Mouse (Mus musculus): Measurements from ENCODE around the gene Hc. TPM values are rescaled to one million over a fixed set of nuclear protein-coding genes. Genes with fewer than 3 reads are reported as not detected.

The Hc gene
- 0.26 and 0.57 TPM in 2 replicates for polyA plus RNA-seq (2014; fragmentation: Nextera tagmentation; extraction: Ambion mirVana)

DNA sequence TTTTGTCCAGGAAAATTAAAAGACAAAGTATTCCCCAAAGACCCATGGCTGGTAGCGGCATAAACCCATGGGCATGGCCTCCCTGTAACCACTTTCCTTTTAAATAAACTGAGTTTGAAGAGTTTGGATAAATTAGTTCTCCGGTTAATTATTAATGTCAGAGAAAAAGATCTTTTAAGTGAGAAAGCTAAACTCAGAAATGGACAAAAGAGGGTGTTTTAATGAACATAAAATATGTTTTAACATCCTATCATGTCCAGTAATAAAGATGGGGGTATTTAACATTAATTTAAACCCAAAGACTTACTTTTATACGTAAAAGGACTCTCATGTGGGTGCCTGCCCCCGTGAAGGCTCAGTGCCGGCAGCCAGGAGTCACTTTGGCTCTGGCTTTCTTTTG is at the start of gene Hc:
Gene Hc (minus strand): TSS at position 101 of the 400 bp plus-strand sequence.
- Histone ChIP-seq H3K4me2 (no peak within 1 kb of the TSS), H3K36me3 (ENCODE audit: control insufficient read depth, insufficient read depth, low read length) (no peaks in the 10 kb centered on the region), H3K27me3 (ENCODE audit: control insufficient read depth, insufficient read depth, low read length) (no peaks in the 10 kb centered on the region), H3K9ac (ENCODE audit: low read length) (no peak within 1 kb of the TSS), H3K4me3 (ENCODE audit: low read depth, low read length) (no peak within 1 kb of the TSS), H3K4me1 (ENCODE audit: control insufficient read depth, insufficient read depth, low read length) (no peaks in the 10 kb centered on the region), H3K9me3 (ENCODE audit: control insufficient read depth, low read length) (no peaks in the 10 kb centered on the region), H3K27ac (ENCODE audit: low read depth, low read length) (no peak within 1 kb of the TSS)
- 82% methylated on average over 5 of the region's 5 CpGs for WGBS
- ATAC-seq (ENCODE audit: low FRiP score) (no peak), DNase-seq (ENCODE audit: low spot score, missing footprints) (no peak)

DNA sequence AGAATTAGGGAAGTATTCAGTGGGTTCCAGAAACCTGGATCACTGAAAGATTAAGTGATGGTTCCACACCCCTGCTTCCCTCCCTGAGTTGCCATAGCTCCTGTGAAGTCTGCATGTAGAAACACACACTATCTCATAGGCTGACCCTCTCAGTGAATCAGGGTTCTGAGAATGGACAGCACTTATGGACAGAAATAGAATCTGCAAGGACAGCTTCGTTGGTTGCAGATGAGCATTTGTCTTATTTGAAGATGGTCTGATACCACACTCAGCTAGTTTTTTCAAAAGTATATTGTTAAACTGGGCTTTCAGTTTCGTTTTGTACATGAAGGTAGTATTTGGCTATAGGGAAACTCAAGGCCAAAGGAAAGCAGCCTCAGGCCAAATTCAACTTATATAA is 49.3 kb upstream of the Hc start:
- H3K36me3 ChIP-seq (ENCODE audit: control insufficient read depth, insufficient read depth, low read length) = no peaks in the 10 kb centered on the region
- H3K4me2 ChIP-seq = no peak overlapping the region
- H3K9ac ChIP-seq (ENCODE audit: low read length) = no peak overlapping the region
- no peaks in the 10 kb centered on the region for H3K27me3 ChIP-seq (ENCODE audit: control insufficient read depth, insufficient read depth, low read length)
- DNase-seq (ENCODE audit: low spot score, missing footprints) = no peak
- H3K9me3 ChIP-seq (ENCODE audit: control insufficient read depth, low read length) = no peaks in the 10 kb centered on the region
- no peak overlapping the region for H3K4me3 ChIP-seq (ENCODE audit: low read depth, low read length)
- no peak for ATAC-seq (ENCODE audit: low FRiP score)
- 78% methylated on average over 2 of the region's 2 CpGs for WGBS
- H3K27ac ChIP-seq (ENCODE audit: low read depth, low read length) = no peak overlapping the region
- H3K4me1 ChIP-seq (ENCODE audit: control insufficient read depth, insufficient read depth, low read length) = peaks cover 2% of the 10 kb centered on the region; the same call in 1 of the 2 replicates

GRCm38 (mm10) chr2:35109924-35110304 is 48.7 kb upstream of the Hc start:
- H3K36me3 ChIP-seq (ENCODE audit: control insufficient read depth, insufficient read depth, low read length) = no peaks in the 10 kb centered on the region
- ATAC-seq (ENCODE audit: low FRiP score) (no peak), DNase-seq (ENCODE audit: low spot score, missing footprints) (no peak)
- peak overlapping the region; percentile 65 for H3K4me2 ChIP-seq
- H3K4me3 ChIP-seq (ENCODE audit: low read depth, low read length) = peak overlapping the region; percentile 81
- WGBS = 2% methylated on average over 13 of the region's 13 CpGs
- H3K9ac ChIP-seq (ENCODE audit: low read length) = peak overlapping the region; percentile 84
- no peak overlapping the region for H3K27ac ChIP-seq (ENCODE audit: low read depth, low read length)
- H3K4me1 ChIP-seq (ENCODE audit: control insufficient read depth, insufficient read depth, low read length) = peaks cover 2% of the 10 kb centered on the region; the same call in 1 of the 2 replicates
- H3K27me3 ChIP-seq (ENCODE audit: control insufficient read depth, insufficient read depth, low read length) = no peaks in the 10 kb centered on the region
- H3K9me3 ChIP-seq (ENCODE audit: control insufficient read depth, low read length) = no peaks in the 10 kb centered on the region

- DNase-seq (ENCODE audit: low spot score, missing footprints) (peak; percentile 100), ATAC-seq (ENCODE audit: low FRiP score) (peak; percentile 98)
- H3K4me2 ChIP-seq = peak within 1 kb of the TSS; percentile 65
- under 1% methylated on average over 62 of the region's 62 CpGs for WGBS
- no peaks in the 10 kb centered on the region for H3K9me3 ChIP-seq (ENCODE audit: control insufficient read depth, low read length)
- no peaks in the 10 kb centered on the region for H3K27me3 ChIP-seq (ENCODE audit: control insufficient read depth, insufficient read depth, low read length)
- peak within 1 kb of the TSS; percentile 81 for H3K4me3 ChIP-seq (ENCODE audit: low read depth, low read length)
- peaks cover 2% of the 10 kb centered on the region; the same call in 1 of the 2 replicates for H3K4me1 ChIP-seq (ENCODE audit: control insufficient read depth, insufficient read depth, low read length)
- H3K9ac ChIP-seq (ENCODE audit: low read length) = peak within 1 kb of the TSS; percentile 84
- H3K36me3 ChIP-seq (ENCODE audit: control insufficient read depth, insufficient read depth, low read length) = no peaks in the 10 kb centered on the region
- peak within 1 kb of the TSS; percentile 17; the same call in 1 of the 2 replicates for H3K27ac ChIP-seq (ENCODE audit: low read depth, low read length)
Measured at GRCm38 (mm10) chr2:35109141-35109923, 48.1 kb upstream of the Hc start, which contains the start of gene Cntrl. Gene Cntrl, plus strand, starts transcription at chr2:35109492.

DNA sequence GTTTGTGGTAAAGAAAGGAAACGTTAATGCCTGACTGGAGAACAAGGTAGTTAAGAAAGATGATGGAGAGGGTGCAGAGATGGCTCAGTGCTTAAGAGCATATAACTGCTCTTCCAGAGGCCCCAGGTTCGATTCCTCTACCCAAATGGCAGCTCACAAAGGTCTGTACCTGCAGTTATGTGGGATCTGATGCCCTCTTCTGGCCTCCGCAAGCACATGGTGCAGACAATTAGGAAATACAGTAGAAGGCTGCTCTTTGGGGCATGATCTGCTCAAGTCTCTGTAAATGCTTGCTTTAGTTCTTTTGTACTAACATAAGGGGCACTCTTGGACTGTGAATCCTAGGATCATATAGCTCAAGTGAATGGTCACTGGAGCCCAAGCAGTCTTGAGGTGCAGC is 47.5 kb upstream of the Hc start:
- Histone ChIP-seq H3K9me3 (ENCODE audit: control insufficient read depth, low read length) (no peaks in the 10 kb centered on the region), H3K4me2 (peak overlapping the region; percentile 65), H3K4me1 (ENCODE audit: control insufficient read depth, insufficient read depth, low read length) (peaks cover 2% of the 10 kb centered on the region; the same call in 1 of the 2 replicates), H3K4me3 (ENCODE audit: low read depth, low read length) (peak overlapping the region; percentile 81; the same call in 1 of the 2 replicates), H3K27ac (ENCODE audit: low read depth, low read length) (no peak overlapping the region), H3K36me3 (ENCODE audit: control insufficient read depth, insufficient read depth, low read length) (no peaks in the 10 kb centered on the region), H3K27me3 (ENCODE audit: control insufficient read depth, insufficient read depth, low read length) (no peaks in the 10 kb centered on the region), H3K9ac (ENCODE audit: low read length) (peak overlapping the region; percentile 84)
- WGBS = 37% methylated on average over 3 of the region's 3 CpGs
- DNase-seq (ENCODE audit: low spot score, missing footprints) (peak; percentile 81), ATAC-seq (ENCODE audit: low FRiP score) (peak; percentile 34)

GRCm38 (mm10) chr2:35107984-35108635 is 46.9 kb upstream of the Hc start:
- H3K9me3 ChIP-seq (ENCODE audit: control insufficient read depth, low read length) = no peaks in the 10 kb centered on the region
- peaks cover 2% of the 10 kb centered on the region; the same call in 1 of the 2 replicates for H3K4me1 ChIP-seq (ENCODE audit: control insufficient read depth, insufficient read depth, low read length)
- H3K27ac ChIP-seq (ENCODE audit: low read depth, low read length) = no peak overlapping the region
- H3K27me3 ChIP-seq (ENCODE audit: control insufficient read depth, insufficient read depth, low read length) = no peaks in the 10 kb centered on the region
- peak; percentile 89 for DNase-seq (ENCODE audit: low spot score, missing footprints)
- H3K4me2 ChIP-seq = no peak overlapping the region
- H3K4me3 ChIP-seq (ENCODE audit: low read depth, low read length) = no peak overlapping the region
- no peak for ATAC-seq (ENCODE audit: low FRiP score)
- H3K36me3 ChIP-seq (ENCODE audit: control insufficient read depth, insufficient read depth, low read length) = no peaks in the 10 kb centered on the region
- 47% methylated on average over 5 of the region's 5 CpGs for WGBS
- no peak overlapping the region for H3K9ac ChIP-seq (ENCODE audit: low read length)

- H3K4me2 ChIP-seq = no peak overlapping the region
- no peak overlapping the region for H3K9ac ChIP-seq (ENCODE audit: low read length)
- DNase-seq (ENCODE audit: low spot score, missing footprints) (no peak), ATAC-seq (ENCODE audit: low FRiP score) (no peak)
- 69% methylated on average over 3 of the region's 3 CpGs for WGBS
- no peaks in the 10 kb centered on the region for H3K9me3 ChIP-seq (ENCODE audit: control insufficient read depth, low read length)
- no peak overlapping the region for H3K4me3 ChIP-seq (ENCODE audit: low read depth, low read length)
- no peak overlapping the region for H3K27ac ChIP-seq (ENCODE audit: low read depth, low read length)
- H3K27me3 ChIP-seq (ENCODE audit: control insufficient read depth, insufficient read depth, low read length) = no peaks in the 10 kb centered on the region
- H3K4me1 ChIP-seq (ENCODE audit: control insufficient read depth, insufficient read depth, low read length) = peaks cover 2% of the 10 kb centered on the region; the same call in 1 of the 2 replicates
- H3K36me3 ChIP-seq (ENCODE audit: control insufficient read depth, insufficient read depth, low read length) = no peaks in the 10 kb centered on the region
Measured at GRCm38 (mm10) chr2:35104843-35105242, 43.6 kb upstream of the Hc start.

- Histone ChIP-seq H3K27me3 (ENCODE audit: control insufficient read depth, insufficient read depth, low read length) (no peaks in the 10 kb centered on the region), H3K9ac (ENCODE audit: low read length) (no peak overlapping the region), H3K9me3 (ENCODE audit: control insufficient read depth, low read length) (no peaks in the 10 kb centered on the region), H3K27ac (ENCODE audit: low read depth, low read length) (no peak overlapping the region), H3K4me1 (ENCODE audit: control insufficient read depth, insufficient read depth, low read length) (no peaks in the 10 kb centered on the region), H3K4me2 (no peak overlapping the region), H3K36me3 (ENCODE audit: control insufficient read depth, insufficient read depth, low read length) (no peaks in the 10 kb centered on the region), H3K4me3 (ENCODE audit: low read depth, low read length) (no peak overlapping the region)
- DNase-seq (ENCODE audit: low spot score, missing footprints) = no peak
- no peak for ATAC-seq (ENCODE audit: low FRiP score)
- 77% methylated on average over 5 of the region's 5 CpGs for WGBS
Measured at GRCm38 (mm10) chr2:35103558-35103957, 42.3 kb upstream of the Hc start.

DNA sequence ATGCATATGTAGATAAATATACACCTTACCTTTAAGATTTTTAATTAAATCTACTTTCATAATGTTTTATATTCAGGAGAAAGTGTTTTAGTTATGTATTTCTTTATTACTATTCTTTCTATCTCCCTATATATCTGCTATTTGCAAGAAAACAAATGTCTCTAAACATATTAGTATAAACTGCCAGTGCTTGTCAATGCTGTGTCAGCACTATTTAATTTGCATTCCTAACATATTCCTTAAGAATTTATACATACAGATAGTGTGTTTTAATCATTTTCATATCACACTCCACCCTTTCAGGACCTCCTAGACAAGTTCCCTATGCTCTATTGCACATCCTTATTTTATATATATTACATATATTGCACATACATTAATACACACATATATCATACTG is 41.5 kb upstream of the Hc start:
- H3K36me3 ChIP-seq (ENCODE audit: control insufficient read depth, insufficient read depth, low read length) = no peaks in the 10 kb centered on the region
- no peak overlapping the region for H3K27ac ChIP-seq (ENCODE audit: low read depth, low read length)
- no peak overlapping the region for H3K4me3 ChIP-seq (ENCODE audit: low read depth, low read length)
- no peak for ATAC-seq (ENCODE audit: low FRiP score)
- no peak overlapping the region for H3K9ac ChIP-seq (ENCODE audit: low read length)
- H3K4me2 ChIP-seq = no peak overlapping the region
- no peaks in the 10 kb centered on the region for H3K9me3 ChIP-seq (ENCODE audit: control insufficient read depth, low read length)
- no peaks in the 10 kb centered on the region for H3K4me1 ChIP-seq (ENCODE audit: control insufficient read depth, insufficient read depth, low read length)
- DNase-seq (ENCODE audit: low spot score, missing footprints) = no peak
- H3K27me3 ChIP-seq (ENCODE audit: control insufficient read depth, insufficient read depth, low read length) = no peaks in the 10 kb centered on the region

All from midbrain, embryonic 11.5 days (tissue).